Mouse (Mus musculus) splenic B cell, adult 2 months (primary cell): ENCODE measurements around the gene Celf2.

Experiments used
- DNase-seq: peaks from one replicate; pipeline ENCODE4 v3.0.0-alpha.2; 2011; ENCODE audit warnings: low read depth, low spot score
- H3K27me3 ChIP-seq: 2 replicates; pipeline ENCODE4 v1.6.1; 2012; ENCODE audit warnings: mild to moderate bottlenecking, low read length, moderate library complexity, mixed read lengths; ENCODE audit not compliant: control insufficient read depth, poor library complexity, insufficient read depth, severe bottlenecking
- H3K36me3 ChIP-seq: 2 replicates; pipeline ENCODE4 v1.6.1; 2012; ENCODE audit warnings: mild to moderate bottlenecking, low read length, moderate library complexity, mixed read lengths; ENCODE audit not compliant: control insufficient read depth, poor library complexity, insufficient read depth, severe bottlenecking

Celf2 gene

DNA sequence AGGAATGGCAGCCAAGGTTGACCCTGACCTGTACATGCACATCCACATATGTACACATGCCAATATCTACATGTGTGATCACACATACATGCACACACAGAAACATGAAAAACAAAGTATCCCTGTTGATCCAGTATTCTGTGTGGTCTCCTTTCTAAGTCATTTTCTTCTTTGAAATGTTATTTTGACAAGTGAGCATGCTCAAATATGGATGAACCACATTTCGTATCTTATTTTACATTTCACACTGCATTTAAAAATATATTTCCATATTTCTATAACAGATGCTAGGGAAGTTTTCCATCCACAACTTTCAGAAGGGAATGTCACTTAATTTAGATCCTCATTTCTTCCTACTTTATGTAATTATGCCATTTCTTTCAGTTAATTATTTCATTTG is 364.5 kb downstream of the Celf2 start:
- DNase-seq, result no peak
- Histone ChIP-seq H3K36me3 (no peaks in the 10 kb centered on the region), H3K27me3 (no peaks in the 10 kb centered on the region)

DNA sequence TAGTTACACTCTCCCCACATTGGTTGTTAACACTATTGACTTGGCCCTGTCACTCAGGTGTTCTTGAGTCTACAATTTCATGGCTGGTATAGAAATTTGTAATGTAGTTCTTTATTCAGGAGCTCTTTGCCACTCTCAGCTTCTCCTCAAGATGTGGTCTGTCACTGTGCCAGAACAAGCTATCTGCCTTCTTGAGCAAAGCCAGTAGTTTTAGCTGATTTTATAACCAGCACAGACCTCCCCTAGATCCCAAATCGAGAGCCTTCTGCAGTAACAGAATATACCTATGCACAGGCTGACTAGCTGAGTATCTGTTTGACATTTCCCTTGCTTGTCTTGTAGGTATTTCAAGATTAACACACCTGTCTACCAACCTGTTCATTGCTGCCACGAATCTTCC is 386.0 kb downstream of the Celf2 start:
- no peaks in the 10 kb centered on the region for H3K36me3 ChIP-seq
- no peak for DNase-seq
- H3K27me3 ChIP-seq, result no peaks in the 10 kb centered on the region

DNA sequence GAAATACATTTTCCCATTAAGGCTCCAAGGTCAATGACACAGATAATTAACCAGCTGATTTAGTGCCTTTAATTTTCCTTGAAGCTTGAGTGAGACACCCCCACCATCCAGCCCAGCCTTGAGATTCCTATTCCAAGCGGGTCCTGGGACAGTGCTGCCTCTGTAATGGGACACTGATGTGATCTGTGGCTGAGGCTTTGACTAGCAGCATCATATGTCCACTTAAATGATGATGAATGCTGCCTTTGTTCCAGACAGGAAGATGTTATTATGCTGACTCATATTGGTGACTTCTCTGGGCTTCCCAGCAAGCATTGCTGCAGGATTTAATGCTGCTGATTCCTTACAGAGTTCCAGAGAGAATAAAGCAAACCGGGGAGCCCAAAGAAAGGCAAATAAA is 393.6 kb downstream of the Celf2 start:
- DNase-seq, result no peak
- Histone ChIP-seq H3K36me3 (no peaks in the 10 kb centered on the region), H3K27me3 (no peaks in the 10 kb centered on the region)

DNA sequence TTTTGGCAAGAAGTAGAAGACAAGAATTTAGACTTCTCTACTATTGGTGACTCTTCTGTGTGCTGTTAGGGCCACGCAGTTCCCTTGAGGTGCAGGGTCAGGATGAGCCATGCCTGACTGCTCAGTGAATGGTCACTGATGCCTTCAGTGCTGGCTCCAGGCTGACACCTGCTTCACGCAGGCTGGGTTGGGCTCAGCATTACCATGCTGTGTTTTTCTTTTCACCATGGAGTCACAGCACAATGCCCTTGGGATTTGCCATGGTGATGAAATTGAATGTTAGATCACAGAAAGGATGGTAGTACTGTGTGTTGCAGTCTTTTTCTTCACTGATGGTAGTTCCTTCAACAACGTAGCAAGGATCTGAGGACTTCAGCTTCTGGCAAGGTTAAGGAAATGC is 394.2 kb downstream of the Celf2 start:
- peak; percentile 46 for DNase-seq

DNA sequence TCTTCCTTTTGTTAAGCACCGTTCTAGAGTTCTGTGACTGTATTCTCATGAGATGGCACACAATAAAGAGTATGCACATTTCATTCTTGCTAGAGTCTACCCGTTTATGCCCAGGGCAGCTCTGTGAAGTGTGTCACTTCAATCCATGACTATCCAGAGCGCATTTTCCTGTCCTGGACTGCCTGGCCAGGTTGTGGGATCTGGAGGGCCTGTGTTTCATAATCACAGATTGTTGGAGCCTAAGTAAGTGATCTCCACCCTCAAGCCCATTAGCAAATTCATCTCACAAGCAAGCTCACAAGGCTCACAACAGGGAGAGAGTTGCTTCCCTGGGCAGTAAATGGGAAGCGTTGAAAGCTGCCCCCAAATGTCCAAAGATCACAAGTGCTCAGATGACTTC is 395.6 kb downstream of the Celf2 start:
- no peaks in the 10 kb centered on the region for H3K36me3 ChIP-seq
- no peak for DNase-seq
- no peaks in the 10 kb centered on the region for H3K27me3 ChIP-seq

More for the DNA sequence above, 394.2 kb downstream of the Celf2 start:
- H3K27me3 ChIP-seq, result no peaks in the 10 kb centered on the region
- no peaks in the 10 kb centered on the region for H3K36me3 ChIP-seq

DNA sequence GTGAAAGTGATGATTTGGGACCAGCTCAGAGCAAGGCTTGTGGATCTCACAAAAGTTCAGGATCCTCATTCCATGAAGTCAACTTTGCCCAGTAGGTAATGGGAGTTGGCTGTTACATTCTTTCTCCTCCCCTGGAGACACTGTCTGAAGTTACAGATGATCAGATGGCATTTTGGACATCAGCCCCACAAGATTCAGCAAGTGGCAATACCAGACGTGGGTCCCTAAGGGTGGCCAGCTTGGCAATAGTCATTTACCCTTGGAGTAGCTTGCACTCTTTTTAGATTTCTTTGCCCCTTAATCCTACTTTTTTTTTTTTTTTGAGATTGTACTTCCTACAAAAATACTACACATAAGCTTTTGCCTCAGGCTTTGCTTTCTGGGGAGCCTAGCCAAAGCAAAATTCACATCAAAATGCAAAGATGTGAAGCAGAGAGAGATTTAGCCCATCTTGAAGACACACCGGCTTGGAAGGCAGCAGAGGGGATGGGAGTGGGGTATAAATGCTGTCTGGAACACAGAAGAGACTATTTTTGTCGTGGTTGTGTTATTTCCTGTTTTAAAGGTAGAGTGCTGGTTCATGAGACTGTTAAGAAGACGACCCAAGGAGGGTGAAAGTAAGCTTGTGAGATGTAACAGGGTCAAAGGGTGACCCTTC is 397.1 kb downstream of the Celf2 start:
- no peak for DNase-seq
- Histone ChIP-seq H3K27me3 (no peaks in the 10 kb centered on the region), H3K36me3 (no peaks in the 10 kb centered on the region)

DNA sequence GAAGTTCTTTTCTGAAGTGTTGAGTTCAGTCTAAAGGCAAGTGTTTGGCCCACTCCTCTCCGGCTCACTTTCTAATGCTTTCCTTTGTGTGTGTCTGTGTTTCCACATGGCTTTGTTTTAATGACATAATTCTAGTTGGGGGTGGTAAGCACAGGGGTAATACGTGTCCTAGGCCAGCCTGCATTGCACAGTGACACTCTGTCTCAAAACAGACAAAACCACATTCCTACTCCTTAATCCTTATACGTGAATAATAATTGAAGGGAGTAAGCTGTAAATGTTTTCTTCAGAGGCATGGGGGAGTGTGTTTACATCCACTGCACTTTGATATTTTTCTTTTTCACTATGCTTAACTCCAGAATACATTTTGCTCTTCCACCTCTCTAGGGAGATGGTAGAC is 415.9 kb downstream of the Celf2 start:
- no peaks in the 10 kb centered on the region for H3K36me3 ChIP-seq
- DNase-seq, result no peak
- no peaks in the 10 kb centered on the region for H3K27me3 ChIP-seq

DNA sequence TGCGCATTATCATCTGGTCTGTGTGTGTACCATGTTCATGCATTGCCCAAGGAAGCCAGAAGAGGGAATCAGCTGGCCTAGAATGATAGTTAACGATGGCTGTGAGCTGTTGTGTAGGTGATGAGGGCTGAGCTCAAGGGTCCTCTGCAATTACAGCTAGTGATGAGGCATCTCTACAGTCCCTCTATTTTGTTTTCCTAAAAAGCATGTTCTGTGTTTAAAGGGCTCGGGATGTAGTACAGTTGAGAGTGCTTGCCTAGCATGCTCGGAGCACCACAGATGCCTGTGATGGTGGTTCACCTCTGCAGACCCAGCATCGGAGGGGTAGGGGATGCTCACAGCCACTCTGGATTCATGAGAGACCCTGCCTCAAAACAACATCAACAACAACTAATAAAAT is 416.7 kb downstream of the Celf2 start:
- H3K27me3 ChIP-seq, result no peaks in the 10 kb centered on the region
- no peak for DNase-seq
- H3K36me3 ChIP-seq, result no peaks in the 10 kb centered on the region

DNA sequence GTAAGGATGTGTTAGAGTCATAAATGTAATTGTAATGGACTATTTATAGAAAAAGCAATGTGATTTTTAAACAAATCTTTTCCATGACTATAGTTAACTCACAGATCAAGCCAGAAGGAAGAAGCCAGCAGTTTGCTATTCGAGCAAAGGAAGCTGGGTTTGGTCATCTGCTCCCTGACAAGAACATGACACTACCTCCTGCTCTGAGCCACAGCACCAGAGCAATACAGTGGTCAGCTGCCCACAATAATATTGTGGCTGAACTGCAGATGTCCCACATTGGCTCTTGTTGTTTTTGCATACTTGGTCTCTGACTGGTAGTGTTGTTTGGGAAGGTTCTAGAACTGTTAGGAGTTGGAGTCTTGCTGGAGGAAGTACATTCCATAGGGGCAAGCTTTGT is 418.9 kb downstream of the Celf2 start:
- H3K27me3 ChIP-seq, result no peaks in the 10 kb centered on the region

DNA sequence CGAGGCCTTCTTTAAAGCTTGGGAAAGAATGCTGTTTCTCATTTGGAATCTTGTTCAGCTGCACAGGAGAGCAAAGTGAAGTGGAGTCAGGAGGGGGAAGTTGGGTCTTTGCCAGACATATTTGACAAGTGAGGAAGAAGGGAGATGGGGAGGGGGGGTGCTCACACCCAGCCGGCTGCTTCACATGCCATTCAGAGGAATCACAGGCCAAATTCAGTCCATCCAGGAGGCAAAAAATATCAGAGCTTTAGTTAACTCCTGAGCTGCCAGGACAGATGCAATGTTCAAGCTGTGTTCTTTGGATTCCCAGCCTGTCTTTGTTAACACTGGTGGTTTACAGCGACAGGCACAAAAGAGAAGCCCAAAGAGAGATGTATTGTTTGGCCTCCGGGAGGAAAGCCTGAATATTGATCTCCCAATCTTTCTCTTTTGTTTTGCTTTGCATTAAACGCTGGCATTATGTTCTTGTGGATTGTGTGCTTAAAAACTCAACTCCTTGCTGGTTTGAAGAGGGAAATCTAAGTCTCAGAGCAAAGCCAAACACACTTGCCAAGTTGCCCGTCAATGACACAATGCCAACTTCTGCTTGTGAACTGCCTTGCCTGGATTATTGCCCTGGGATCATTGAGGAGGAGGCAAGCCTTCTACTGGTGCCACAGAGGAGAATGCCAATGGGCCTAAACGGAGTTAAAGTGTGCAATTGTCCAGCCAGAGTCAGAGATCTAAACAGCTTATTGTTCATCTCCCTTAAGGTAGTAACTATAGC is 420.1 kb downstream of the Celf2 start:
- no peaks in the 10 kb centered on the region for H3K27me3 ChIP-seq
- H3K36me3 ChIP-seq, result no peaks in the 10 kb centered on the region
- no peak for DNase-seq

More for the DNA sequence above, 418.9 kb downstream of the Celf2 start:
- no peak for DNase-seq
- H3K36me3 ChIP-seq, result no peaks in the 10 kb centered on the region

DNA sequence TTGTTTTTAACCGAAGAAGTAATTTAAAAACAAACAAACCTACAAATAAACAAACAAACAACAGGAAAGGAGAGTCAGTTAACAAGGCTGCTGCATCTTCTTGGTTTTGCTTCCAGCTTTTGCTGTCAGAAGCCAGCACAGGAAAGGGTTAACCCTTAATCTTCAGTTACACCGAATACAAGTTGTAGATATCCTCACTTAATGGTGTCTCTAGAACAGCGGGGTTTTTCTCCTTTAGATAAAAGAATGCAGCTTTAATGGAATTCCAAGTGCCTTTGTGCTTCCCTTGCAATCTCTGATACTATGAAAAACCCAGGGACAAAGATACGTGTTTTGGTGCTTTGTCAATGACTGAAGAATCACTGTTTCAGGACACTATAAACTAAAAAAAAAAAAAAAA is 420.8 kb downstream of the Celf2 start:
- no peak for DNase-seq
- Histone ChIP-seq H3K36me3 (no peaks in the 10 kb centered on the region), H3K27me3 (no peaks in the 10 kb centered on the region)

DNA sequence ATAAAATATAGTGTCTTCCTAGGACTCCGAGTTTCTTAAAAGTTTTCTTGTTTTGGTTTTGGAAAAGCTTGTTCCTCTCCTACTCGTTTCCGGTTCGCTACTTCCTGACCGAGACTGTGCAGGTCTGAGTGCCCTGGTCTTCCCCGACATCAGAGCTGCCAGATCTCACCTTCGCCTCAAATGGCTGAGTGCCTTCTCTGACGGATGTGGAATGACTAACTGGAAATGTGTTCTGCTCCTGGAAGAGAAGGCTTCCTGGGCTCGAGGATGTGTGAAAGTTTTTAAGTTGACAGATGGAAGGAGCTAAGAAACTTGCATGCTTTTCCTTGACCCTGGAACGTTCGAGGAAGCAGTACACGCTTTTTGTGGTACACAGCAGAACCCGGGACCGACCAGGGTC is 421.9 kb downstream of the Celf2 start:
- no peak for DNase-seq
- Histone ChIP-seq H3K27me3 (no peaks in the 10 kb centered on the region), H3K36me3 (no peaks in the 10 kb centered on the region)

DNA sequence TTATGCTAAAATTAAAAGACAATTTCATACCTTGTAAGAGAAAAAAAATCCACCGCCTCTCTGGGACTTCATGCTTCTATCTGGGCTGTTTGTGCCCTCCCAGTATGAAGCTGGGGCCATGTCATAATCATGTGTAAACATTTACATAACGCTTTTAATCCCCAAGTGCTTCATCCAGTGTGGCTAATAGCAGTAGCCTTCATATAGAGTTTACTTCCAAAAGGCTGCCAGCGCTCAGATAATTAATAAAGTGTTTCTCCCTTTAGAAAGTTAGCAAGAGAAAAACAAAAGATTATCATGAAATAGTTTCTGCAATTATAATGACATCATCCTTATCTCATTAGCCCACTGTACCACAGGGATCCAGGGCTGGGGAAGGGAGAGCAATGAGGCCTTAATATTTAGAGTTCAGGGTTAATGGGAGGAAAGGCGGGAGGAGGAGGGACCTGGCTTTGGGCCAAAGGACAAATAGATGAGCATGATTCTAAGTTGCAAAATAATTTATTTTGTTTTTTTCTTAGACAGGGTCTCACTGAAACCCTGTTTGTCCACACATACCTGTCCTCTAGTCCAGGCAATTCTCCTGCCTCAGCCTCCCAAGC is 425.8 kb downstream of the Celf2 start:
- no peaks in the 10 kb centered on the region for H3K27me3 ChIP-seq
- no peak for DNase-seq
- no peaks in the 10 kb centered on the region for H3K36me3 ChIP-seq

DNA sequence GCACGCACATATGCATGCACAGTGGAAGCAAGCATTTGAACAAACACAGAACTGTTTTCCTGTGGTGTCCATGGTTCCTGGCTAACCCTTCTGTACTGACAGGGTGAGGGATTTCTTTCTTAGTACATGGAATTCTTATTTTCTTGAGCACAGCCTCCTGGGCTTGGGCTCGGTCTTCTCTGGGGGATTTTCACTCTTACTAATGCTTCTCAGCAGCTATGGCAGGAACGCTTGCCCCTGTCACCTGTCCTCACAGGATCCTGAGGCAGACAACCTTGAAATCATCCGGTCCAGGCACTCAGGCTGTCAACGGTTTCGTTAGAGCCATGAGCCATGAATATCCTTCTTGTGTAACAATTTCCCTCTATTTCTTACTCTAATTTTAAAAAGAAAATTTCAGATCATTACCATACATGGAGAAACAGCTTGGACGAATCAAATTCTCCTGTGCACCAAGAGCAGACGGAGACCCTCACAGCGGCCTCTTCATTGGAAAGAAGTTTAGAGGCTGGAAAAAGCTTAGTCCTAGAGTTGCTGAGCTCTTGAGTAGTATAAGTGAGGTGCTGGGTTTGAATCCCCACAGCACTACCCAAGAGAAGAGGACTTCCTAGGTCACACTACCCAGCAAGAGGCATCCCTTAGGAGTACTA is 426.9 kb downstream of the Celf2 start:
- no peak for DNase-seq
- H3K27me3 ChIP-seq, result no peaks in the 10 kb centered on the region
- no peaks in the 10 kb centered on the region for H3K36me3 ChIP-seq
